Mouse (Mus musculus): ENCODE data around the gene Stip1.
"Not testable (repeated sequence)": the region's sequence is repeated elsewhere in the genome, so short reads cannot be mapped to it uniquely, and the experiment has no call there.

The Stip1 gene

DNA sequence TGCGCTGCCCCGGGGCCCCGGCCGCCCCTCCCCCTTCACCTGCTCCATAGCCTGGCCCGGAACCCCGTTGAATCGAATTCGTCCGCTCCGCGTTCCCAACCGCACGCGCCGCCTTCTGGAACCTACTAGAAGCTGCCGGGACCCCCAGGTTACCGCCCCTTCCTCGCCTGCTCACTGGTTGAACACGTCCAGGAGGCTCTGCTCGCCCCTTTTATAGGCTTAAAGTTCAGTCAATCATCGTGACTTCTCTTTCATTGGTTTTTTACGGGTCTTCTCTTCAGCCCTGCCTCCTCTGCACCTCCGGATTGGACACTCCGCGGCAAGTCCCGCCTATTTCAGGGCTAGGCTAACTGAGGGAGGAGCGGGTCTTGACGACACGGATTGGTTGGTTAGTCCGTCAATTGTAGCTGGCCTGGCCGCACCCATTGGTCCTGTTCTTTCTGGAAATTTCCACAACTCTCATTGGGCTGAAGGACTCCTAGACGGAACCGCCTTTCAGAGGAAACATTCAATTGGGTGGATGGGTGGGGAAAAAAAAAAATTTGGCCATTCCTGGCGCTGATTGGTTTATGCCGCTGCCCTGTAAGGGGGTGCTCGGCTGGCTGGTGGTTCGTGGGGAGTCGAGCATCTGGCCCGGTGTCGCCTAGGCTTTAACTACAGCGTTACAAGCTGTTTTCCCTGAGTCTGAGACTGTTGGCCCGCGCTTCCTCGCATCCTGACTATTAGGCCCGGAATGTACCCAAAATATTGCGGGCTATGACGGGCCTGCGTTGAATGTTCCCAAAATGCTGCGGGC is at the start of gene Stip1:
TSS of gene Stip1 (minus strand) at position 127 of the 796 bp plus-strand sequence.
- DNase-seq (ENCODE audit: low spot score), result peak; percentile 98

DNA sequence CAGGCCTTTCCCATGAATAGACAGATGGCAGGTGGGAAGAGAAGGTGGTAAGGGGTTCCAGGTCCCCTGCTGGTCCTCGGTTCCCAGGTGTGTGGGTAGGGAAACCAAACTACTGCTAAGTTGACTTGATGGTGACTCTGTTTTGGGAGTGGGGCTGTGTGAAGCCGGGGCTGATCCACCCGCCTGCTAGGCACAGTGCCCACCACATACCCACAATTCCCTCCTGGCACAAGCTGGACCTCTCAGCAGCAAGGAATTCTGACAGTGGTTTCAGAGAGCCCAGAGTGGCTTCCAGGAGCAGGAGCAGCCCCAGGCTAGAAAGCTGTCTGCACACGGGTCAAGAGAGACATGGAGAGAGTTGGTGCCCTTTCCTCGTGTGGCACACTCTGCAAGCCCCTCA is 49.3 kb upstream of the Stip1 start:
- DNase-seq (ENCODE audit: low spot score), result no peak

DNA sequence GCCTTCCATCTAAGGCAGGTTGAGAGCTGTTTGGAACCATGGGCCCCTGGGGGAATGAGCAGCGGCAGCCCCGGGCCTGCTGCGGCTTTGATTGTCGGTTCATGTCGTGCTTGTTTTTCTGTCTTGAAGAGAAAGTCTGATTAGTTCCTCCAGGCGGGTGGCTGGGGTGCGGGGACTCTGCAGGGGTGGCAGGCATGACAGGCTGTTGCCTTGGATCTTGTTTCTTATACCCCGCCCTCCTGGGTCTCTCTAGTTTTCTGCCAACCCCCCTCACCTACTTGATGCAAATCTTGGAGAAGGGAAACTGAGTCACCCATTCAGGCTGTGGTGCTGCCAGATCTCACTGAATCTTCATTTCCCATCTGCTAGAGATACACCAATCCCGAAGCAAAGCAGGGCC is 48.8 kb upstream of the Stip1 start:
- DNase-seq (ENCODE audit: low spot score), result no peak

DNA sequence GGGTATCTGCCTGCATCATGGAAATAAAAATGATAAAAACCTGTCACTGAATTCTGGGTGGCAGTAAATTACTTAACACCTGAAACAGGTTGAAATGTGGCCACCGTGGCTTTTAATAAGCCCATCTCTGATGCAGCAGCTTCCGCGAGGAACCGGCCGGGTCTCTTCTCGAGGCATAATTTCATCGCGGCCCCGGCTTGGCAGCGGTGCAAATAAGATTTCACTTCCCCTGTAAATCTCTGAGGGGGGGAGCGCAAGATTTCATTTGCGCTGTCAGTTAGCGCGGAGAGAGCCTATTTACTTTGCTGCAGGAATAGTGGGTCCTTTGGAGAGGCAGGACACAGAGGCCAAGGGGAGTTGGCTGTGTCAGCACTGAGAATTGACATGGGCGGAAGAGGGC is 45.0 kb upstream of the Stip1 start:
- DNase-seq (ENCODE audit: low spot score), result no peak

DNA sequence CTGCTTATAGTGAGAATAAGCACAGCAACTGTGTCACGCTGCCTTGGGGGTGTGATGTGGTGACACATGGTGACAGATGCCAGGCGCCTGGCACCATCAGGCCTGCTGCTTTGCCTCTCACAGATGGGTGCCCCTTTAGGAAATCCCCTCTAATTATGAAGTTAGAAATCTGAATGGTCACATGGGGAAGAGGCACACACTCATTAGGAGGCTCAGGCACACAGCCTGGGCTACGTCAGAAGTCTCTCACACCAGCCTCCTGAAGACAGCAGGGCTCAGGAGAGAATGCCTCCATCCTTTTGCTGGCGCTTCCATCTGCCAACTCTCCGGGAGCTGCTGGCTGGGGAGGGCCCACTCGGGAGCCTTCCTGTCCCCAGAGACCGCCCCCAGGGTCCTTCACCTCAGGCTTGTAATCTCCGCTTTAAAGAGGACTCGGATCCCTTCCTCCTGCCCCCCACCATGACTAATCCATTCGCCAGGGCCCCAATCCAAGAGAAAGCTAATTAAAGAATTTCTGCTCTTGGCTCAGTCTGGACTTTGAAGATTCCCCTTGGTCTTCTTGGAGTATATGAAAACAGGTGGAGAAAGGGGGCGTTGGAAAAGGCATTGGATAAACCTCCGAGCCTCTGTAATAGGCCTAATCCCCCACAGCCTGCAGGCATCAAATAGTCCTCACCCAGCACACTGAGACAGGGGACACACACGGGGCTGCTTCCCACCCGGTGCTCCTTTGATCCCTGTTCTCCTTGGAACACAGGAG is 43.4 kb upstream of the Stip1 start:
- DNase-seq (ENCODE audit: low spot score), result no peak

DNA sequence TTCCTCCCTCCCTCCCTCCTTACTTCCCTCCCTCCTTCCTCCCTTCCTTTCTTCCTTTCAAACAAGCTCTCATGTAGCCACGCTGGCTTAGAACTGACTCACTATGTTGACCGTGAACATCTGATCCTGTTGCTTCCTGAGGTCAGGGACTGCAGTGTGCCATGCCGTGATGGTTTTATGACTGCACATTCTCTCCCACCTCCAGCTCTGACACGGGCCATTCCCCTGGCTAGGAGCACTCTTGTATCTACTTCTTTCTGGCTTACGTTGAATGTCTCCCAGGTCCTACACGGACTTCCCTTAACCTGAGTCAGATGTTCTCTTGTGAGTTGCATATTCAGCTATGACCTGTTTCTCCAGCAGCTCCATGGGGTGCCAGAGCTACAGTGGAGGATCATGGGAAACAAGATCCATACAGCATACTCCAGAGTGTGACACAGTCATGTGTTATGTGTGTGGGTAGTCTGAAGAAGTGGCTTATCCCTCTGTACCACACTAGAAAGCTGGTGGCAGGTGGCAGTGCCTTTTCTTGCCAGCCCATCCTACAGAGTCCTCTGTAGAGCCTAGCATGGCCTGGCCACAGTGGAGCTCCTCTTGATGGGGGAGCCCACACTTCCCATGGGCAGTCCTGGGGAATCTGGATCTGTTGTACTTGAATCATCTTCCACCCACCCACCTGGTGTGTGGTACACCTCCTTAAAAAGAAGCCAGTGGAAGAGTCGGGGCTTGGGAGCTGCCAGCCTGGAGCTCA is 41.9 kb upstream of the Stip1 start:
- no peak for DNase-seq (ENCODE audit: low spot score)

DNA sequence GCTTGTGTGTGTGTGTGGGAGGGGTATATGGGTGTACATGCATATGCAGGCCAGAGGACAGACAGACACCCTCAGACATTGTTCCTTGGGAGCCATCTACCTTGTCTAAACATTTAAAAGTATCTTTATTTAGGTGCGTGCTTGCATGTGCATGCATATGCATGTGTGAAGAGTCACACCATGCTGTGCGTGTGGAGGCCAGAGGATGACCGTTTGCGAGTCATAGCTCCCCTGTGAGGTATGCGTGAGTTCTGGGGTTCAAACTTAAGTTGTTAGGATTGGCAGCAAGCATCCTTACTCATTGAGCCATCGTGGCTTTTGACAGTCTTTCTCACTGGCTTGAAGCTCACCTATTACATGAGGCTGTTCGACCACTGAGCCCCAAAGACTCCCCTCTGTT is 38.5 kb upstream of the Stip1 start:
- no peak for DNase-seq (ENCODE audit: low spot score)

DNA sequence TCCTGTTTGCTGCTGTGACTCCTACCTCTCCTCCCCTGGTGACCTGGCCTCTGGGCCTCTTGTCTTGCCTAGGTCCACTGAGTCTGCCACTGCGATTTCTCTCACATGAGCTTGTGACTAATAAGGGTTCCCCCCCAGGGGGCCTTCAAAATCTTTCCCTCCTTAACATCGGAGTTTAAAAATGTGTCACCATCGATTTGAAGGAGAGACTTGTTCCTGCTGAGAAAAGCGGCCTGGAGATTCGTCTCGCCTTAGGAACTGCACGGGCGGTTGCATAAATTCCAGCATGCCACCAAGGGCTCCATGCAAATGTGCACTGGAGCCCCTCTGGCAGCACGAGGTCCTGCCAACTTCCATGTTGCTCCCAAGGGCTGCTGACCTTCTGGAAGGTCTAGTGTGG is 37.9 kb upstream of the Stip1 start:
- no peak for DNase-seq (ENCODE audit: low spot score)

DNA sequence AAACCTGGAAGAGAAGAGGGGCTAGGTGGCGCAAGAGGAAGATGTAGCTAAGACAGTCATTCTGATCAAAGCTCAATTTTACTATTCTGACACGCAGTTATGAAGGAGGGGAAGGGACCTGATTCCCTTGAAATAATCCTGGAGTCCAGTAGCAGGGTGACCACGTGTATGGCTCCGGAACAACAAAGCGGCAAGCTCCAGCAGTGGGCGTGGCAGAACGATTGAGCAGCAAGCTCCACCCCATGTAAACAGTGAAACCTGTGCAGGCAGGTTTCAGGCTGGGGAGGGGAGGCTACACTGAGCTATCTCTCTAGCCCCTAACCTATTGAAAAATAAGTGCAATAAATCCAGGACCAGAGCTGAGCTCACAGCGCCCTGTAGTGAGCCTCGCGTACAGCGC is 35.6 kb upstream of the Stip1 start:
- DNase-seq (ENCODE audit: low spot score), result not testable (repeated sequence)

DNA sequence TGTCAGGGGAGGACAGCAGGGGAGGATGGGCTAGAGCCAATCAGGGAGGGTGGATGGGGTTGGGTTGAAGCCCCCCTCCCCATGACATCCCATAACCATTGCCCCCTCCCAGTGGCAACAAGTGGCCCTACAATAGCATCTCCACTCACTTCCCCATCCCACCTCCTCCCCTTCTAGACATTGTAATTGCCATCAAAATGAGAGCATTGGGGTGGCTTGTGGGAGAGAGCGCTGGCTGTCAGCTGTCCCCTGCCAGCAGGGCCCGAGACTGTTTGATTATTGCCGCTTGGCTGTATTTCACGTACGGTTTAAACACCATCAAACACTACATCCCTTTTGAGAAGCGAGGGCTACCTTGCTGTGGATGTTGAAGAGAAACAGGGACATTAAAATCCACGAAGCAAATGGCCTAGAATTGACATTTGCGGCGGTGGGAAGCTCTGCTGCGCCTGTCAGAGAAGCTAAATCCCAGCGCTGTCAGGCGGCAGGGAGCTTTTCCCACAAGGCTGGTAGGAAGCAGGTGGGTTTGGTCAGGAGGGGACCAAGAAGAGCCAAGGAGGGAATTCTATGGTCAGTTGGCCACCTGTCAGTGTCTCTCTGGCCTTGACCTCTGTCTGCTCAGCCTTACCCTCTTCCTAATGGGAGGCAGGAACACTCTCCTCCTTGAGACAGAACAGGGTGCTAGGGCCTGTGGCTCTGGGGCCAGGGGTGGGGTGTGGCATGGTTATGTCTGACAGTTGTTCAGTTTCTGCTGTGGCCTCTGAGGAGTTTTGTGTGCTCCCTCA is 34.4 kb upstream of the Stip1 start:
- DNase-seq (ENCODE audit: low spot score), result no peak

DNA sequence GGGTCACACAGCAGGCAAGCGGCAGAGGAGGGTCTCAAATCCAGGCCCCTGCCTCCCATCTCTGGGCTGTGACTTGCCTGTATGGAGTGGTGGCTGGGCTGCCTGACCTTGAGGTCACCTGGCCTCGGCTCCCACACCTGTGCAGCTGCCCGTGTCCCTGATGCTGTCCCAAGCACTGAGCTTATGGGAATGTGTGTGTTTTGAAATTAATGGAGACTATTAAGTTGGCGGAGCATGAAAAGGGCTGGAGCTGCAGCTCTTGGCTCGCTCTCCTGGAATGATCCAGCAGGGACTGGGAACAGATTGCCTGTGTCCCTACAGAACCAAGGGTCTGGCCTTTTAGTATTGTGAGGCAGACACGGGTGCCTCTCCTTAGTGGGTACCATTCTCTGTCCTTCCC is 32.5 kb upstream of the Stip1 start:
- no peak for DNase-seq (ENCODE audit: low spot score)

DNA sequence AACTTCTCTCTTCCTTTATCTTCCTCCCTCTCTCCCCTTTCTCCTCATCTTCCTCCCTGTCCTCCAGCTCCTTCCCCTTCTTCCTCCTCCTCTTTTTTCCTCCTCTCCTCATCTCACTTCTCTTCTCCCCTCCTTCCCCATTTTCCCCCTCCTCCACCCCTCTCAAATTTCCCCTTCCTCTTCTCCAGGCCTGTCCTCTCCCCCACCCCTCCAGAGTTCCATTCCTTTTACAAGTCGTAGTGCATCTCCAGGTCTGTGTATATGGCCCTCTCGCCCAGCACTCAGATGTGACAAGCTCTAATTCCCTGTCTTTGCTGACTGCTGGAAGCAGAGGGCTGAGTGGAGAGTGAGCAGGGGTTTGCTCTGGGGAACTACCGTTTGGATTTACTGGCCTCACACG is 31.0 kb upstream of the Stip1 start:
- no peak for DNase-seq (ENCODE audit: low spot score)

DNA sequence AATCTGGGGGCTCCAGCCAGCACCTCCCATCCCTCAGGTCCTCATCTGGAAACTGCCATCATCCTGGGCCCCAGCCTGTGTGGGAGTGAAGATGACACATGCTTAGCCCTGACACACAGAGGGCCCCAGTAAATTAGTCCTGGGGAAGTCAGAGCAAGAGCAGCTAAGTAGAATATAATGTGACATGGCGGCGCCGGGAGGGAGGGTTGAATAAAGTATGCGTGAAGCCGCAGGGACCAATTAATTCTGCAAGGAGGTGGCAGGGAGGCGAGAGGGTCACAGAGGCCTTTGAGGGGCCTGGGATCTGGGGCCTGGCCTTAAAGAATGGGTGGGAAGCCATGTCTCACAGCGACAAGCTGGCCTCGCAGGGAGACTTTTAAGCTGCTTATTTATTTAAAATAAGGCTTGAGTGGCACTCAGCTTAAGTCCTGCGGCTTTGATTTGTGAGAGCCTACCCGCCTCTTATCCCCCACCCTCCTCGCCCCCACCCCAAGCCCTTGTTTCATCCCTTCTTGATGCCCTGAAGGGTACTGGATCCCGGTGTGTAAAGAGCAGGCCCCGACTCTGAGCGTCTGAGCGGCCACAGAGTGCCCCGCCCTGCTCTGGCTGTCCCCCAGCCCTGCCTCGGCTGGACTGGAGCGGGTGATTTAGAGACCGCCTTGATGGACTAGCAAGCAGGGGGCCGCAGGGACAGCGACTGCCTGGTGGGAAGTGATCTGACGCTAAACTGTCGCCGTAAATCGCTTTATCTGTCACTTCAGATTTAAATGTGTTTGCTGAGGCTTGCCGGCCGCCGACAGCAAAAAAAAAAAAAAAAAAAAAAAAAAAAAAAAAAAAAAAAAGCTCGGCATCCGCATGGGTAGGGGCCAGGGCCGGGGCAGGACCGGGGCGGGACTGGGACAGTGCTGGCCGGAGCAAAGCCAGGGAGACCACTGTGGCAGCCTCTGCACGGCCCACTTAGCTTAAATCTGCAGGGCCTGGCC is 30.3 kb upstream of the Stip1 start:
- no peak for DNase-seq (ENCODE audit: low spot score)

DNA sequence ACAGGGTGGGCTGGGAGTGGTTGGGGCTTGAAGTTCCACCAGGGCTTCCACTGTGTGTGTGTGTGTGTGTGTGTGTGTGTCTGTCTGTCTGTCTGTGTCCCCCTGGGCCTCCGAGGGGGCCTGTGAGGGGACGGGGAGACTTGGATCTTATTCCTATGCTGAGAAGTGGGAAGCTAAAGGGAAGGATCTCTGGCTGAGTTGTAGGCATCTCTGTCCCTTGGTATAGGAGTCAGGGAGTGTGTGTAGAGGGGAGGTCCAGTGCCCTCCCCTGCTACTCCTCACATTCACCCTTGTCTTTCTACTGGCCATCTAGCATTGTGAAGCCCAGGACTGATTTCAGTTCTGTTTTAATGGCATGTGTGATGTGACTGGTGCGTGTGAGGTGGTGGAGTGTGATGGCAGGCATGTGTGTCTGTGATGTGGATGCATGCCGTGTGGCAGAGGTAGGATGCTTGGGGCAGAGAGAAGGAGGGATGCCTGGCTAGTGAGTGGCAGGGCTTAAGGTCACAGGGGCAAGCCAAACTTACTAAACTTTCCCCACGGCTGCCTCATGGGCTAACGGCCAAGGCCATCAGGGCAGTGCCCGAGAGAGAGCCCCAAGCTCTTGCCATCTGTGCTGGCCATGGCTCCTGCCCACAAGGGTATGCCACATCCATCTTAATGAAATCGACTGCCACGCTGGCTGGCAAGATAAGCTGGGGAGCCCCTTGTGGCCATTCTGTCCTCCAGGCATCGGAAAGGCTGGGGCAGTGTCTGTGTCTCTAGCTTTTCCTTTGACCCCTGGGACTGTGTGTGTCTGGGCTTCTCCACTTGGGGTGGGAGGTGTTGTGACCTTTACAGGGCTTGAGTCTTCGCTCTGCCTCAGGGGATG is 29.1 kb upstream of the Stip1 start:
- no peak for DNase-seq (ENCODE audit: low spot score)

DNA sequence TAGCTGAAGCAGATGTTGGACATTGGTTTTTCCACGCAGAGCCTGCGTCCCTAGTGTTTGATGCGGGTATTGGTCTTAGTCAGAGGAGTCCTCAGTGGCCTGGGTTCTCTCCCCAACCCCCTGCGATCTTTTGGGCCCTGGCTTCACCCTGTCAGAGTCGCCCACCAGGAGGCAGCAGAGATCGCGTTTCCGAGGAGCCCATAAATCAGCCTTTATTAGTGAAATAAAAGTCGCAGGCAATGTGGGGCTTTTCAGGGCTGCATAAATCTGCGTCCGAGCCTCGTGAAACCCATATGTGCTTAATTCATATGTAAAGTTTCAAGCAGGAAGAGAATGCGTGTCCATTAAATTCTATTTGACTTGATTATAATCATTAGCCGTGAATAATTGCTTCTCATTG is 28.4 kb upstream of the Stip1 start:
- DNase-seq (ENCODE audit: low spot score), result peak; percentile 49

DNA sequence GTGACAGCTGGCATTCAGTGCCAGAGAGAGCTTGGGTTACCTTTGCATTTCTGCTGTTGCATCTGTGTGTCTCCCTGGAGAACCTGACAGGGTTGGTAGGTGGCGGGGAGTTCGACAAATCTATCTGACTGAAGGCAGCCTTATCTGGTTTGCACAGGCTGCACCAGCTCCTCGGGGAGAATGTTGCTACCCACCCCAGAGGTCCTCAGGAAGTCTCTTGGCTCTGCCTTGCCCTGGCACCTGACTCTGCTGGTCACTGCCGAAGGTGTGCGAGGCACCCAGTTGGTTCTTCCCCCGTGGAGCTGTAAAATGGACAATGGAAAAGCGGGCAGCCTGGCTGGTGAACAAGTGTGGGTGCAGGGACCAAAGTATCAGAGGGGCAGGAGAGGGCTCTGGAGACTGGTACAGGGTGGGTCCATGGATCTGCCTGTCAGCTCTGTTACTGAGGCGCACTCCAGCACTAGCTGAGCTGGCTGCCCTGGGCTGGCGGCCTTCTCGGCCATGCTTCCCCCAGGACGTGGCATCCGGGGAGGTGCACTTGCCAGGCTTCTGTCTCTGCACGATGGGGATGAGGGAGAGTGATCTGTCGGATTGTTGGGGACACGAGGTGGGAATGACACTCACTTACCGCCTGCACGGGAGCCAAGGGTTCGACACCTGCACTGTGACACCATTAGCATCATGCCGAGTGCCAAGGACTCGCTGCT is 27.7 kb upstream of the Stip1 start:
- DNase-seq (ENCODE audit: low spot score), result no peak

DNA sequence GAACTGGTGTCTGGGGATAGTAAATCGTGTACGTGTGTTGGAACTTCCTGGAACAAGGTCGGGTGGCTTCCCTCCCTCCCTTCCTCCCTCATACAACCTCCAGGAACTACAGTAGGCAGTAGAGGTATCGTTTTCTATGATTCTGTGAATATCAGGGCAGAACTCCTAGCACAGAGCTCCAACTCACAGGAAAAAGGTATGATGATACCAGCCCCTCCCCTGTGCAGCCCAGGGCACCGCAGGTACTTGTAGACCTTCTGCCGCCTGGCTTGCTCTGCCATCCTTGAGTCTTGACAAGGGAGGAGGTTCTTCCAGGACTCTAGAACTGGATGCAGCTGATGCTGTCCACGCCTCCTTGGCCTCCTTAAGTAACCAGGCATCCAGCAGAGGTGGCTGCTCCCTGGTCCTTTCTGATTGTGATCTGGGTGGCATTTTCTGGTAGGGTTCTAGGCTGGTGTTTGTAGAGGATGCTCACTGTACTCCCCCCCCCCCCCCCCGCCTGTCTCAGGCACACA is 27.1 kb upstream of the Stip1 start:
- no peak for DNase-seq (ENCODE audit: low spot score)

DNA sequence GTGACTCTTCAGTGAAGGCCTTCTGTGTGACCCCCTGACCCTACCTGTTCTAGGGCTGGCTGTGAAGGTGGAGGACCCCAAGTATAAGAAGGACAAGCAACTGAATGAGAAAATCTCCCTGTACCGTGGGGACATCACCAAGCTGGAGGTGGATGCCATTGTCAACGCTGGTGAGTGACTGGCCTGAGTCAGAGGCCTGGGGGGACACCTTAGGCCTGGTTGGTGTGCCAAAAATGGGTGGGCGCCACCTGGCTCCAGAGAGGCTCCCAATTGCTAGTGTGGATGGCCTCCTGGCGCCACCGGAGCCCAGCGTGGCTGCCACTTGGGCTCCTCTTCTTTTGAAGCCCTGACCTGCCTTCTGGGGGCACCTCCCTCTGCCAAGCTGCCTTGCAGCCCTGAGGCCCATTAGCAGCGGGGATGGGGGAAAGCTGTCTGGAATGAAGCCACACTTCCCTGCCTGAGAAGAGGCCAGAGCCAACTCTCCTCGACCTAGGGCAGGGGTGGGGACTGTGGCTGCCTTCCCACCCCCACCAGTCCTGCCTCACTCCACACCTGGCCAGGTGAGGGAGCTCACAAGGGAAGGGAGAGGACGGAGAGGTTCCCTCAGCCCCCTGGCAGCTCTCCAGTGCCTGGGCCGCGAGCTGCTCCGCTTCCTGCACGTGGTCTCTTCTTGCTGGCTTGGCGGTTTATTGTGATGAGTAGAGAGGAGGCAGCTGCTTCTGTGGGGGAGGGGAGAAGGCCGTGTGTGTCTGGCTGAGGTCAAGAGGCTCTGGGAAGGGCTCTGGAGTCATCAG is 26.5 kb upstream of the Stip1 start:
- no peak for DNase-seq (ENCODE audit: low spot score)
